Mouse (Mus musculus) liver, embryonic 12.5 days (tissue): Measurements from ENCODE around the gene Ric1. TPM values are rescaled to one million over a fixed set of nuclear protein-coding genes. Genes with fewer than 3 reads are reported as not detected.

Experiments used
- ATAC-seq: fragments of 200-750 bp; cut with Nextera tagmentation; 2 replicates; pipeline ENCODE4 v1.8.0; 2017; ENCODE audit warnings: moderate number of reproducible peaks, mild to moderate bottlenecking, moderate library complexity
- H3K27ac ChIP-seq: fragments of 300-500 bp; sonication (generic); 2 replicates; pipeline ENCODE4 v1.5.1; 2016; ENCODE audit warnings: mild to moderate bottlenecking
- H3K27me3 ChIP-seq: fragments of 300-500 bp; sonication (generic); replicated peaks from 2 replicates; pipeline ENCODE4 v1.6.1; 2016; ENCODE audit warnings: mild to moderate bottlenecking, moderate library complexity
- H3K36me3 ChIP-seq: fragments of 300-500 bp; sonication (generic); 2 replicates; pipeline ENCODE4 v1.6.1; 2016; ENCODE audit warnings: mild to moderate bottlenecking, moderate library complexity
- H3K4me1 ChIP-seq: fragments of 300-500 bp; sonication (generic); 2 replicates; pipeline ENCODE4 v1.6.1; 2016
- H3K4me2 ChIP-seq: fragments of 300-500 bp; sonication (generic); 2 replicates; pipeline ENCODE4 v1.6.1; 2016; ENCODE audit warnings: mild to moderate bottlenecking, moderate library complexity
- H3K4me3 ChIP-seq: fragments of 300-500 bp; sonication (generic); 2 replicates; pipeline ENCODE4 v1.5.1; 2016; ENCODE audit warnings: mild to moderate bottlenecking, moderate library complexity
- H3K9ac ChIP-seq: fragments of 300-500 bp; sonication (generic); 2 replicates; pipeline ENCODE4 v1.6.1; 2016; ENCODE audit warnings: mild to moderate bottlenecking, moderate library complexity
- H3K9me3 ChIP-seq: fragments of 300-500 bp; sonication (generic); replicated peaks from 2 replicates; pipeline ENCODE4 v1.6.1; 2016; ENCODE audit warnings: mild to moderate bottlenecking, moderate library complexity
- WGBS: fragments of 180-500 bp; shearing (Covaris S2); methylation state at CpG from one replicate; pipeline ENCODE4 v1.1.7; 2016; ENCODE audit not compliant: insufficient replicate concordance; 5-methylcytosine and 5-hydroxymethylcytosine counted together
- polyA plus RNA-seq: library from polyadenylated mRNA; unstranded; fragments of >200 nt; fragmentation: Nextera tagmentation; extraction: Ambion mirVana; gene quantifications from 2 replicates; pipeline ENCODE4 v1.2.1, GENCODE M21; 2016

The Ric1 gene
- polyA plus RNA-seq, 1 experiment from 2014 or later, result 4.9 TPM

- Histone ChIP-seq H3K27me3 (no peaks in the 10 kb centered on the region), H3K4me3 (no peak overlapping the region), H3K9ac (no peak overlapping the region), H3K27ac (no peak overlapping the region), H3K36me3 (no peaks in the 10 kb centered on the region), H3K4me2 (no peak overlapping the region), H3K4me1 (peaks cover 30% of the 10 kb centered on the region), H3K9me3 (no peaks in the 10 kb centered on the region)
- WGBS, result 65% methylated on average over 7 of the region's 7 CpGs
- no peak for ATAC-seq
Measured at GRCm38 (mm10) chr19:29486545-29487206, 35.4 kb upstream of the Ric1 start.

DNA sequence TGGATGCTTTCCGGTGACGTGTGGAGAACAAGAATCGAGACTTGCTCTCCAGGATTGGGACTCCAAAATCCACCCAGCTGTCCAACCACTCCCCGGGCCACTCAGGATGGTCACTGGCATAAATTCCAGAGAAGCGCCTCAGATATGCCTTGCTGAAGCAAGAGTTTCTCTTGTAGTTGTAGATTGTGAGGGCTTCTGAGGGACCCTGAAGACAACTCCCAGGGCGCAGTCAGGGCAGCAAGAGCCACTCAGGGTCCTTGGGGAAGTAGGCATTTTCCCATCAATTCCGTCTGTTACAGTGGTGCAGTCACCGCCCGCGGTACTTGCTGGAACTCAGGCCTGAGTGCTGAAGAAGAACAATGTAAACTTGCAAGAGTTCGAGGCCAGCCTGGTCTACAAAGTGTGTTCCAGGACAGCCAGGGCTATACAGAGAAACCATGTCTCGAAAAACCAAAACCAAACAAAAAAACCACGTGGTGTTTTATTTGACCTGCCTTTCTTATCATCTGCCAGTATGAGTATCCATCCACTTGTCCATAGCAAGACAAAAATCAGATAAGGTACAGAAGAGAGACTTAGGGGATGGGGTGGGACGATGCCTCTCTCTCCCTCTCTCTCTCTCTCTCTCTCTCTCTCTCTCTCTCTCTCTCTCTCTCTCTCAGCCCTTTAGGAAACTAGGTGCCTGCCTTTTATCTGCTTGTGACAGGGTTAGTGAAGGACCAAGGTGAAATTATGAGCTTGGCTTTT, 34.6 kb upstream of the Ric1 start:
- peaks cover 21% of the 10 kb centered on the region for H3K4me1 ChIP-seq
- no peak overlapping the region for H3K4me3 ChIP-seq
- H3K4me2 ChIP-seq, result 0 out of 2 replicates have a peak overlapping the region, but pooled peaks have one; percentile 6
- WGBS, result 70% methylated on average over 14 of the region's 14 CpGs
- H3K27me3 ChIP-seq, result no peaks in the 10 kb centered on the region
- H3K9me3 ChIP-seq, result no peaks in the 10 kb centered on the region
- no peak overlapping the region for H3K9ac ChIP-seq
- no peak for ATAC-seq
- no peaks in the 10 kb centered on the region for H3K36me3 ChIP-seq
- H3K27ac ChIP-seq, result no peak overlapping the region; the same call in 1 of the 2 replicates

- H3K4me1 ChIP-seq, result peaks cover 16% of the 10 kb centered on the region
- 30% methylated on average over 6 of the region's 6 CpGs for WGBS
- H3K27ac ChIP-seq, result no peak overlapping the region; the same call in 1 of the 2 replicates
- H3K9ac ChIP-seq, result no peak overlapping the region
- H3K4me3 ChIP-seq, result no peak overlapping the region
- no peaks in the 10 kb centered on the region for H3K9me3 ChIP-seq
- H3K36me3 ChIP-seq, result no peaks in the 10 kb centered on the region
- H3K4me2 ChIP-seq, result peak overlapping the region; percentile 6; the same call in 1 of the 2 replicates
- ATAC-seq, result 0 out of 2 replicates have a peak, but pooled peaks have one; percentile 30
- no peaks in the 10 kb centered on the region for H3K27me3 ChIP-seq
Measured at GRCm38 (mm10) chr19:29488073-29488390, 34.0 kb upstream of the Ric1 start.

DNA sequence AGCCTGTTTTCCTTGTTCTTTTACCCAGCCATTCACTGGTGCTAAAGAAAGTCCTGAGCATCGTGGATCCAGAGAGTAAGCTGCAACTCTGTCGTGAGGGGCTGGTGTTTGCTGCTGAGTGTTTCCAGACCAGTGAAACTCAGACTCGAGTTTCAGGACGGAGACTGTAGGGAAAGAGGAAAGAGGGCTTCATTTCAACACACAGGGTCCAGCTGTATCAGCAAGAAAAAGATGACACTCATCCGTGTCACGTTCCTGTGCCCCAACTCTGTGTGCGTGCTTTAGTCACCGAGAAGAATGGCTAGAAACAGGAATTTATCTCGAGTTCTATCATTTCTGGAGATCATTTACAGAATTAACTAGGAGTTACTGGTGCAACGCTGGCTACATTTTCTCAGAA, 33.7 kb upstream of the Ric1 start:
- no peaks in the 10 kb centered on the region for H3K9me3 ChIP-seq
- H3K27ac ChIP-seq, result no peak overlapping the region
- peak overlapping the region; percentile 6; the same call in 1 of the 2 replicates for H3K4me2 ChIP-seq
- no peak for ATAC-seq
- 31% methylated on average over 10 of the region's 10 CpGs for WGBS
- H3K36me3 ChIP-seq, result no peaks in the 10 kb centered on the region
- H3K4me1 ChIP-seq, result peaks cover 16% of the 10 kb centered on the region
- H3K4me3 ChIP-seq, result no peak overlapping the region
- H3K9ac ChIP-seq, result no peak overlapping the region
- no peaks in the 10 kb centered on the region for H3K27me3 ChIP-seq

DNA sequence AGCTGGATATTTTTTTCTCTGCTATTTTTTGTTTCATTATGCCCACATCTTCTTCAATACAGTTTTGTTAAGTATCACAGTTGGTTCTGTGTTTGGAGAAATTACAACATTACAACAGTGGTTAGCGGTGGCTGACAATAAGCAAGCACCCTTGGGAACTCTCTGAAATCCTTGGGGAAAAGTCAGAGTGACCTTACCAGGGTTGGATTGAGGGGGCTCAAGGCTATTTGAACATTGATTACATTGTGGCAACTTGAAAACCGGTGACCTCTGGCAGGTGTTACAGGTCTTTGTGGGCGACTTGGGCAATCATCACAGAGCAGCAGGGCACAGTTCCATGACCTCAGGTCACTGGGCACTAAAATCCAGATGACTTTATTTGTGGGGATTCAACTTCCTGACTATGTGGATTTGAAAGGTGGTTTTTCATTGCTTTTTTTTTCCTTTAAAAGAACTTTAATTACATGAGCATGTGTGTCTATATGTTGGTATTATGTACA, 32.2 kb upstream of the Ric1 start:
- no peak for ATAC-seq
- no peak overlapping the region for H3K9ac ChIP-seq

GRCm38 (mm10) chr19:29491467-29491866, 30.6 kb upstream of the Ric1 start:
- no peaks in the 10 kb centered on the region for H3K36me3 ChIP-seq

More for the DNA sequence above, 32.2 kb upstream of the Ric1 start:
- Histone ChIP-seq H3K4me3 (no peak overlapping the region), H3K9me3 (no peaks in the 10 kb centered on the region), H3K4me1 (peaks cover 16% of the 10 kb centered on the region), H3K27me3 (no peaks in the 10 kb centered on the region), H3K36me3 (no peaks in the 10 kb centered on the region), H3K27ac (no peak overlapping the region), H3K4me2 (no peak overlapping the region)
- 63% methylated on average over 3 of the region's 3 CpGs for WGBS

DNA sequence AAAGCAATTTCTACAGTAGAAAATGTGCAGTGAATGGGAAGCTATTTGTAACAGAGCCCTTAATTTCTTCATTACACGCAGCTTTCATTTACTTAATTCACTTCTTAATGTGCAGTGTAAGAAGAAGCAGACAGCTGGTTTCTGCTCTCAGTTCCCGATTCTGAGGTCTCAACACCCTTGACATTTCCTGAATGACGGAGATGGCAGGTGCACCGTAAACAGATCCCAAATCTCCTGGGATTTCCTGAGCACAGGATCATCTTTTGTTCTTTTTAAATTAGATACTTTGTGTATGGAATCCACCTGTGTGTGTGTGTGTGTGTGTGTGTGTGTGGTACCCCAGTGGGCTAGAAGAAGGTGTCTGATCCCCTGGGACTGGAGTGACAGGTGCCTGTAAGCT, 27.6 kb upstream of the Ric1 start:
- Histone ChIP-seq H3K27me3 (no peaks in the 10 kb centered on the region), H3K9ac (no peak overlapping the region), H3K4me2 (no peak overlapping the region), H3K36me3 (no peaks in the 10 kb centered on the region), H3K4me1 (peaks cover 31% of the 10 kb centered on the region), H3K27ac (no peak overlapping the region), H3K9me3 (no peaks in the 10 kb centered on the region), H3K4me3 (no peak overlapping the region)
- ATAC-seq, result no peak
- WGBS, result 63% methylated on average over 4 of the region's 4 CpGs

More at GRCm38 (mm10) chr19:29491467-29491866, 30.6 kb upstream of the Ric1 start:
- 67% methylated on average over 9 of the region's 9 CpGs for WGBS
- Histone ChIP-seq H3K4me2 (no peak overlapping the region), H3K27me3 (no peaks in the 10 kb centered on the region), H3K4me1 (peaks cover 21% of the 10 kb centered on the region), H3K4me3 (no peak overlapping the region), H3K9me3 (no peaks in the 10 kb centered on the region), H3K9ac (no peak overlapping the region), H3K27ac (no peak overlapping the region)
- ATAC-seq, result no peak

DNA sequence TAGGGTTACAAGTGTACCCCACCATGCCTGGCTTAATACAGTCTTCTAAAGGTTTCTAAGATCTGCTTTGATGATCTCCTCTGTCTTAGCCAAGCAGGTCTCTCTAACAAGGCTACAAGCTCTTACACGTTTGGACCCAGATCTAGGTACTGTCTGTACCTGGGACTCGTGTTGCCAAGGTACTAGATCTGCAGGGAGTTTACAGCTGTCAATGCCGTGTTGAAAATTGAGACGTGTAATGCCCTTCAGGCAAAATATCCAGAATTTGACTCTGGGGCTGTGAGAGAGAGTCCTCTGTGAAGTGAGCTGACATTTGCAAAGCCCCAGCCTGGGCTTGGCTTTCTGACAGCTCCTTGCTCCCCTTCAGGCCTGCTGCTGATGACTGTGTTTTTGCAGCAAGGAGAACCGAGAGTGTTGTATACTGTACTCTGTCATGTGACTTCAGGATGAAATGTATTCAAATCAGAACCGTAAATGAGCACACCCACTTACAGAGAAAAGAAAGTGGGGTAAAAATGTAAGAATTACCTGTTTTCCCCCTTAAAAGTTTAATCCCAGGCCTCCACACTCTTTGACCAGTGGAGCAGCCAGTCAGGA, 26.0 kb upstream of the Ric1 start:
- H3K27me3 ChIP-seq, result no peaks in the 10 kb centered on the region

GRCm38 (mm10) chr19:29496786-29497557, 25.1 kb upstream of the Ric1 start:
- no peak overlapping the region for H3K4me3 ChIP-seq
- H3K9me3 ChIP-seq, result no peaks in the 10 kb centered on the region
- H3K4me1 ChIP-seq, result peaks cover 47% of the 10 kb centered on the region
- H3K27ac ChIP-seq, result peak overlapping the region; percentile 72
- H3K27me3 ChIP-seq, result no peaks in the 10 kb centered on the region
- H3K9ac ChIP-seq, result peak overlapping the region; percentile 3; the same call in 1 of the 2 replicates
- ATAC-seq, result peak; percentile 61
- H3K4me2 ChIP-seq, result peak overlapping the region; percentile 37
- H3K36me3 ChIP-seq, result no peaks in the 10 kb centered on the region
- WGBS, result 51% methylated on average over 6 of the region's 7 CpGs

More for the DNA sequence above, 26.0 kb upstream of the Ric1 start:
- Histone ChIP-seq H3K9me3 (no peaks in the 10 kb centered on the region), H3K36me3 (no peaks in the 10 kb centered on the region), H3K27ac (peak overlapping the region; percentile 72), H3K4me2 (no peak overlapping the region), H3K9ac (no peak overlapping the region), H3K4me3 (no peak overlapping the region), H3K4me1 (peaks cover 45% of the 10 kb centered on the region)
- no peak for ATAC-seq
- 69% methylated on average over 6 of the region's 6 CpGs for WGBS

DNA sequence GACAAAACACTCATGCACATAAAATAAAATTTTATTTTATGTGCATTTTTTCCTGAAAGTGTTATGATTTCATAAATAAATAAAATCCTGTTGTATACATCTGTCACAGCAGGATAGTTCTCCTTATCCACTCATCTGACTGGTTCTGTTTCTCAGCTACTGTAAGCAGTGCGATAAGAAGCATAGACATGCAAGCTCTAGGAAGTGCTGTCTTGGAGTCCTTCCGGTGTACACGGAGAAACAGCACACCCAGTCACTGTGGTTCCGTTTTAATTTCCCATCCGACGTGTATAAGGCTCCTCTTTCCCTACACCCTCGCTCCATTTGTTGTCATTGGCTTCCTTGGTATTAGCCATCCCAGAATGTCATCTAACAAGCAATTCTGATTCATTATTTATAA, 24.2 kb upstream of the Ric1 start:
- peak; percentile 65 for ATAC-seq
- H3K27ac ChIP-seq, result peak overlapping the region; percentile 72

DNA sequence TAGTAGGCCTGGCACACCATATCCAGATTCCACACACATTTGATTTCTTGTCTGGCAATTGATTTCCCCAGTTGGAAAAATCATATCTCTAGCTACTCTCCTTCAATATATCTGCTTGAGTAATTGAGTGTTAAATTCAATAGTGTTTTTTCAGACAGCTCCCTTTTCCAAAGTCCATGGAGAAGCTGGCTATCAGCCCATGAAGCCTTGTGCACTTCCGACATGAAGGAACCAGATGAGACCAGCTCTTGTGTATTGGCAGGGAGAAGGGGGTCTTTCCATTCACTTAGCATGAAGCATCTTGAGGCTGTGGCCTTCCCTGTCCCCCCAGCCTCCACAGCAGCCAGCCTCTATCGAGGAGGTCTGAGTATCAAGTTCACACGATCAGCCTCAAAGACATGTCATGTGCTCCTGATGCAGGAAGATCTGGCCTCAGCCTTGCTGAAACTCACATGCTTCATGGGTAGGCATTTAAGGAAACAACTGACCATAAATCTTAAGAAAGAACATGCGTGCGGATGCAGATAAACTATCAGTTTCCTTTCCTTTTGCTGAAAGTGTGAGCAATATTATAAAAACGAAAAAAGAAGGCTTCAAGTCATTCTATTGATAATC, 23.1 kb upstream of the Ric1 start:
- no peaks in the 10 kb centered on the region for H3K9me3 ChIP-seq
- H3K9ac ChIP-seq, result no peak overlapping the region
- H3K36me3 ChIP-seq, result no peaks in the 10 kb centered on the region
- H3K27me3 ChIP-seq, result no peaks in the 10 kb centered on the region
- peaks cover 47% of the 10 kb centered on the region for H3K4me1 ChIP-seq
- H3K27ac ChIP-seq, result 0 out of 2 replicates have a peak overlapping the region, but pooled peaks have one; percentile 72
- WGBS, result 46% methylated on average over 6 of the region's 6 CpGs
- no peak for ATAC-seq
- no peak overlapping the region for H3K4me2 ChIP-seq
- H3K4me3 ChIP-seq, result no peak overlapping the region

More for the DNA sequence above, 24.2 kb upstream of the Ric1 start:
- H3K9me3 ChIP-seq, result no peaks in the 10 kb centered on the region
- H3K9ac ChIP-seq, result 0 out of 2 replicates have a peak overlapping the region, but pooled peaks have one; percentile 3
- peaks cover 47% of the 10 kb centered on the region for H3K4me1 ChIP-seq
- H3K36me3 ChIP-seq, result no peaks in the 10 kb centered on the region
- H3K4me3 ChIP-seq, result no peak overlapping the region
- H3K4me2 ChIP-seq, result peak overlapping the region; percentile 37
- WGBS, result 40% methylated on average over 7 of the region's 7 CpGs
- no peaks in the 10 kb centered on the region for H3K27me3 ChIP-seq
